Mouse (Mus musculus) neural tube, embryonic 10.5 days (tissue): ENCODE measurements at regions not wholly inside any gene's neighbourhood (a gene's known extent, or its start where the extent isn't known, plus 50 kb on each side); places are given as distances from the start of the nearest gene placed in this dataset.

Experiments
- DNase-seq: peaks from one replicate; pipeline ENCODE4 v3.0.0-alpha.2; 2017; ENCODE audit warnings: low spot score; ENCODE audit errors: extremely low spot score

DNA sequence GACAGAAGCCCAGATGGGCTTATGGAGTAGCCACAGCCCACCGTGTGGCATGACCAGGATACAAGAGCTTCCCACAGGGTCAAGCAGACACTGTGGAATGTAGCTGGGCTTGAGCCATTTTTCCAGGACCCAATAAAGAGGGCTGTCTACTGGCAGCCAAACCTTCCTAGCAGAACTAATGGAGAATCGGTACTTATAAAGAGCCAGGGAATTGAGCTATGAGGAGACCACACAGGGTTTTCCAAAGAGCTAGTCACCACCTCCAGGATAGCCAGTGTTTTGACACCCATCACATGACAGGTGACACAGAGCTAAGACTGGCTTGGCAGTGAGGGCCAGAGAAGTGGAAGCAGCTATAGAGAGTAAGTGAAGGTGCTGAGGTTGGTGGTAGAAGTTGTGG, 149.9 kb downstream of the Map2k4 start:
- DNase-seq: no peak

DNA sequence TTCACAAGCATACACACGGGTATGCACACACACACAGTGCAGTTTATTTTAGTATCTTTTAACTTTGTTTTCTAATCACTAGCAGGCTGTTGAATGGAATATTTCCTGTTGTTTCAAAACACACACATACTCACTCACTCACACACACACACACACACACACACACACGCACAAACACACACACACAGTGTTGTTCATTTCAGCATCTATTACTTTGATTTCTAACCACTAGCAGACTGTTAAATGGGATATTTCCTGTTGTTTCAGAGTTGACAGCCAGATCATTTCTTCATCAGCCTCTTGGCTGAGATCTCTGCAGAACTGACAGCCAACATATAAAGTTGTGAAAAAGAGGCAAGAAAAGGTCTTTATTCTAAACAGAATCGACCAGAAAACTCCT, 150.9 kb downstream of the Map2k4 start:
- no peak for DNase-seq

DNA sequence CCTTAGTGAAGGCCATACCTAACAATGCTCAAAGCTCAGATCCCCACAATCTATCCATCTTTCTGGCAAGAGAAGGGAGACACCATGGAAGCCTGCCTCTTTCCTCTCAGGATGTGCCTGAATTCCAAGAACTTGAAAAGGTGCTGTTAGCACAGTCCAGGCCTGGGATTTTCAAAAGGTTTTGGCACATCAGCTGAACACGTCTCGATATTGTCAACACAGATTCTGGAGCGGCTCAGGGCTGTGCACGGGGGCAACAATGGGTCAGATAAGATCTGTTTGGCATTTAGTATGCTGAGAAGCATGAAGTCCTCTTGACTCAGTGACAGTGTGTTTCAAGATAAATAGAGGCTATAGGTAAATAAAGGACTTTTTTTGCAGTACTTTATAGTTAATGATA, 152.8 kb downstream of the Map2k4 start:
- DNase-seq: no peak

DNA sequence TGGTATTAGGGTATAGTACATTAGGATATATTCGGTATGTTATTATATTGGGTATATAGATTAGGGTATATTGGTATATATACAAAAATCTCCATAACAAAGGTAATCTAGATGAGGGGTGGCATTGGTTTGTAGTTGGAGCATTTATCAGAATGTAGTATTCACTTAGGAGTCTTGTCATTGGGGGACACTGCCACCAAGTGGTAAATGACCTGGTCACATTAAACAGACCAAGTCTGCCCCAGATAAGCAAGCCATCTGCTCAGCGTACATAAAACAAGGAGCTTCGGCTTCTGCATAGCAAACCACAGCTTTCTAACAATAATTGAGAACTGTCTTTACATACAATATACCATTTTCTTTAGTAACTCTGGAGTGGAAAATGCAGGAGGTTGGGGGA, 156.9 kb downstream of the Map2k4 start:
- no peak for DNase-seq

DNA sequence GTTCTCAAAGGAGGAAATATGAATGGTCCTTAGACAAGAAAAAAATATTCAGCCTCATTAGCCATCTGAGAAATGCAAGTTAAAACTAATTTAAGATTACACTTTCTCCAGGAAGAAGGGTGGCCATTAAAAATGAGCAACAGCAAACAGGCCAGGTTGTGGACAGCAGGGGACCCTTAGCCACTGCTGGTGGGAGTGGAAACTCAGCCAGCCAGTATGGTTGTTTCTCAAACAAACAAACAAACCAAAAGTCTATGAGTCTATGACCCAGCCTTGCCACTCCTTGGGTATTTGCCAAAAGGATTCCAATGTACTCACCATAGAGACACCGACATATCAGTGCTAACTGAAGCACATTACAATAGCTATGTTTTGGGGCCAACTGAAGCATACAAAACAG, 157.7 kb downstream of the Map2k4 start:
- no peak for DNase-seq

DNA sequence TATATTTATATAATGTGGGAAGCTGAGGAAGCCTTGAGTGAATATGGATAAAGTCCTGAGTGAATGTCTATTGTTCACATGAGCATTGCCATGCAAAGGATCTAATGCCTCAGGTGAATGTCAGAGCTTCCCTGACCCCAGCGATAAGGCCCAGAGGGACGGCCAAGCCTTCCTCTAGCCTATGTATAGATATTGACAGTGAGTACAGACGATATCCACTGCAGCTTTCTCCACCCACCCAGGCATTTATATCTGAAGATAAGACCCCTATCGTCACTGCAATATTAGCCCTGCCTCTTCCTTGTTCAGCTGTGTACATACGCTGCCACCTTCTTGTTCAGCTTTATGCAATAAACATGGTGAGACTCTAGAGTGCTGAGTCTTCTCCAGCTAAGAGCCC, 158.8 kb downstream of the Map2k4 start:
- DNase-seq: no peak

DNA sequence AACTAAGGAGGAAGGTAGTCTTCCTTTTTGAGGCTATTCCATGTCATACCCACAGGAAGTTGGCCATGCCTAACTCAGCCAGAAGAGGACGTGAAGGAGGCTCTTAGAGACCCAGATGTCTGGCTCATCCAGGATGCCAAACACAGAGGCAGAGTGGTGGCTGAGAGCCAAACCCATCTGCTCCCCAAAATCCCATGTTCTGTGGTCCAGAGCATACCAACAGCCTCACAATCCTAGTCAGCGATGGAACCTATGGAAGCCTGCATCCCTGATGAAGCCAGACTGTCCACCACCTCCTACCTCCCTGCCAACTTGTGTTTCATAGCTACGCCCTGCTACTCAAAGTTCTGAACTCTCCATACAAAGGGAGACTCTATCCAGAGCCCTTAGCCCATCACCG, 169.1 kb downstream of the Map2k4 start:
- no peak for DNase-seq

DNA sequence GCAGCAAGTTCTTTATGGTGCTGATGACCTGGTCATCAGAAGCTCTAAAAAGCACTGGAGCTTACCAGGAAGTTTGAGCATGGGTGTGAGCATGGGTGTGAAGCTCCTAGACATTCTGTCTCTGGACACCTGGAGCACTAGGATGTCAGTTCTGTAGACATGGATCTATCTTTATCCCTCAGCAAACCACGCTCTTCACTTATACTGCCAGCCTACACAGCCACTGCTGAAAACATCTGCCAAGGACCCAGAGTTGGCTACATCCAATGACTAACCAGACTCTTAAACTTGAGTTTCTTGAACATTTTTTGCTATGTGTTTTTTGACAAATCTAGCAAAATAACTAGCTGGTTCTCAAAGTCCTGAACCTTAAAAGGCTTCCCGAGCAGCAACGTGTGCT, 177.6 kb downstream of the Map2k4 start:
- no peak for DNase-seq

DNA sequence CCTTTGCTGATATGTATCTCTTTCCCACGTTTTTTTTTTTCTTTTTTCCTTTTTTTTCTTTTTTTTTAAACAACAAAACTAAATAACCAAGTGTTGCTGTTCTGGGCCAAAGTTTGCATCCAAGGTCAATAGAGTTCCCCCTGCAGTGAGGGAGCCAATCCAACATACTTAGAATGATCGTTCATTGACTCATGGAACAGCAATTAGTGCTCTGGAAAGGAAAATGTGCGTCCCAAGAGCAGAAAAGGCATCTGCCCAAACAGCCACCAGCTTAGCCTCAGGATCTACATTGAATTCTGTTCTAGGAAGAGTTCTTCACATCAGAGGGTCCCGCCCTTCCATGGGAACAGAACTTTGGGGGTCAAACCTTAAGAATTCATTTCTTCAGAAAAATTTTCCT, 179.0 kb downstream of the Map2k4 start:
- no peak for DNase-seq

DNA sequence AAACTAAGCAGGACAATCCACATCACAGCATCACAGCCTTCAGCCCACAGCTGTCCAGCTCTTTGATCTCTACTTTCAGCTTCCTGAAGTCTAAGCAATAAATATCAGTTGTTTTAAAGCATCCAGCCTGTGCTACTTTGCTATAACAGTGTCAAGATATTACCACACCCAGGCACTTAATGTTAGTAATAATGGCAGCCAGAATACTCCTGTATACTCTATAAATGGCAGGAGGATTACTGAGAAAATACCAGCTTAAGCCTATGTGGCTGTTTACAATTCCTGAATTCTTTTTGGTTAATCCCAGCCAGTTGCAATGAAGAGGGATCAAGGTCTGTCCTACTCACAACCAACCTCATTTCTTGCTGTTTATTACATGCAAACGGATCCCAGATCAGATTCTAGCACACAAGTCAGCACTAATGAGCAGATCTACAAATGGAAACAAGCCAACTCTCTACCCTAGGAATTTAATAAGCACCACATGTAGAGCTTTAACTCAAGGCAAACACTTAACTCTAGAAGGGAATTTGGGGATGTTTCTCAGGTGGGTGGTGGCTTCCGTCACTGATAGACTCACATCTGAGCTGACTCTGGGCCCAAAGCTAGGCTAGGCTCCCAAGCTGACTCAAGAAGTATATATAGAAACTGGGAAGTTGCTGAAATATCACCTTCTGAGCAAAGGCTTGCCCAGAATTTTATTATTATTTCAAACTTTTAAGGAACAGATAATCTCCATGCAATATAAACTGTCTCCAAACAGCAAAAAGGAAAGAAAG, 190.6 kb downstream of the Map2k4 start:
- DNase-seq: no peak

DNA sequence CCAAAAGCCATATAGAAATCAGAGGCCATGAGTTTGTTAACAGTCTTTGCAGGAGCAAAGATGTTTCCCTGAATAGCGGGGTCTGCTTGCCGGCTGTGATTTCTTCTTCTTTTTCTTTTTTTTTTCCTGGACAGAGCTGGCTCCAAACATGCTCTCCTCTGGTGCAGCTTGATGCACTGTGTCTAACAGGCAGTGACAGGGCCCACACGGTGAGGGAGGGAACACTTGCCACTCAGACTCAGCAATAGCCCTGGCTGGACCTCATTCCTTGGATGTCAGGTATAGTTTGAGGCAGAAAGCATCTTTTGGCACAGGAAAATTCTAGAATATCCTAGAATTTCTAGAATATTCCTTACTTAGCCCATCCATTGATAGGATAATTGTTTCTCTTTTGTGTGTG, 199.6 kb downstream of the Map2k4 start:
- DNase-seq: no peak

DNA sequence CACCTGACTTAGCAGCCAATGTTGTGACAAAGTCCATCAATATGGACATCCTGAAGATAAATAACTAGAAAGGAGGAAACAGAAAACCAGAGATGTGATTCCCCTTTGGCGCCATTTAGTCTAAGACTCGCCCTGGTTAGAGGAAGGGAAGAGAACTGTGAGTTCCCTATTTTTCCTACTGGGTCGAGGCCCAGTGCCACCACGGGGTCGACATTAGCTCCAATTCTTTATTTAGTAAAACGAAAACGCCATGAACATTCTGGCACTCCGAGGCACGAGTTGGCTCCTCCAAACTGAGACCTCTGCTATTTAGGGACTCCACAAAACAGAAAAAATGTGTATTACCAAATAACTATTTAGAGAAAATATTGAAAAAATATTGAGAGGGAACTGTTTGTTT, 220.3 kb downstream of the Map2k4 start:
- DNase-seq: no peak

DNA sequence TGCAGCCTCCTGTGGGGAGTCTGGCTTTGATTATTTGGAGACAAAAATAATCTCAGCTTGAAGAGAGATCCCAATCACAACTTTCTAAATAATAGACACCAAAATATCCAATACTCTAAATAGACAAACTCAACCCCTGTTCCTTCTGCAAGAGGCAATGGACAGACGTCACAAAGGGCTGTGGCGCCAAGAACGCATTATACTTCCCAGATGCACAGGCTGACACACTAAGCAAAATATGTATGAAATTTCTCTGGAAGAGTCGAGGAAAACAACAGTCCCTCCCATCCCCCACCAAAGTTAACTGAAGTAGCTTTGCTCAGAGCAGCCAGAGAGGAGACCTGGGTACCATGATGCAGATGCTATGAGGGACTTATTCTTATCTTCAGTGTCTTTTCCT, 229.9 kb downstream of the Map2k4 start:
- no peak for DNase-seq

DNA sequence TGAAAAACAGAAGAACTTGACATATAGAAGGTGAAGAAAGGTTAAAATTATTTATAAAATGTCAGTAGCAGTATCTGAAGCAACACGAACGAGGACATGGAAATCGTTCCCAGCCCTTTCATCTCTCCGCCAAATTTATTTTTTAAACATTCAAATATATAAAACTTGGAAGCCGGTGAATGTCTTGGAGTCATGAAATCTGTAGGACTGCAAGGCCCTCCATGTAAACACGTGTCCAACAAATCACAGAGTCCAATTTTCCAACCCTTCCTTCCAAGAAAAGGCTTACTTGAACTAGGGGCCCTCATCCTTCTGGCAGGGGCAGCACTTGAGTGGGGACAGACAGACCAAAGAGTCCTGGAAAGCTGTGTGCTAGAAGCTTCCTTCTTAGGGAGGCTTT, 237.0 kb downstream of the Map2k4 start:
- no peak for DNase-seq

DNA sequence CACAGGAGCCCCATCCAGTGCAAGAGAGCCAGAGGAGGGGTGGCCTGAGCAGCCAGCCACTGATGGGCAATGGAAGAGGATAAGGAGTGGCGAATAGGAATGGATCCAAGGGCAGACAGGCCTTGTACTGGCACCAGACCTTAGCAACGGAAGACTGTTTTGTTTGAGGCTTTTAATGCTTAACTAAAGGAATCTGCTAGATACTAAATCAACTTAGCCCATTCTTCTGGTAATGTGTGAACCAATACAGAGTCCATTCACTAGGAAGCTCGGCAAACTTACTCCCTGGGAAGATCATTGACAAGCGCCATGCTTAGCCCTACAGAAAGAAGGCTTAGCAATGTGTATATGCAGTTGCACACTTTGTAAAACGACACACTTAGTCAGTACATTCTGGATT, 243.8 kb downstream of the Map2k4 start:
- no peak for DNase-seq

DNA sequence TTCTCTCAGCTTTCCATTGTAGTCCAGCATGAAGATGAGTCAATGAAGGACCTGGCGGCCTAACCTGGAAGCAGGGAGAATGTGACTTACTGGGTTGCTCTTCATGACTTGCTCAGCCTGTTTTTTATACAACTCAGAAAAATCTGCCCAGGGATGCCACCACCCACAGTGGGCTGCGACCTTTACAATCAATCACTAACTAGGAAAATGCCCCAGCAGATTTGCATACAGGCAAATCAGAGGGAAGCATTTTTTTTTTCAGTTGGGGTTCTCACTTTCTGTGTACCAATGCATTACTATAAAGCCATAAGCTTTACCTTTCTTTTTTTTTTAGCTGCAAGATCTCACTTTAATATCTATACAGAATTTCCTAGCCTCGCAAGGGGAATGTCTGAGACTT, 244.5 kb downstream of the Map2k4 start:
- DNase-seq: no peak

DNA sequence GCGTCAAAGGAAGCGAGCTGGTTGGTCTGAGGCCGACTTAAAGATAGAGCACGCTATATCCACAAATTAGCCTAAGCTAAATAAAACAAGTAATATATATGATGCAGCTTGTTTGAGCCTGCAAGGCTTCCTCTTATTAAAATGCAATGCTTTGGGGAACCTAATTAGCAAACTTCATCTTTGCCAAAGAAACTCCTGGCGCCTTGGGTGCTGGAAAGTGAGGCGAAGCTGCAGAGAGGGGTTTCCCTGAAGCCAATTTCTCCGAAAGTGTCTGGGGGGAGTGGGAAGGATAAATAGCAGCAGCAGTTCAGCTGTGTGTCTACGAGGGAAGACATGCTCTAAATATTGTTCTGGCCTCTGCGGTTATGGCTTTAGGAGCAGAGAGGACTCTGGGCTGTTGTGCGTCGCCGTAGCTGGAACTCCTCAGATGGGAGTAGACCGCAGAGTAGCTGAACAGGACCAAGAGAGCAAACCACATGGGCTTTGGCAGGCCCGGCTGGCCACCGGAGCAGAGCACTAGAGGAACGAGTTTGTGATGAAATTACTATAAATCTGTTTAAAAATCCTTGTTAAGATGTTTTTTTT, 251.0 kb downstream of the Map2k4 start:
- no peak for DNase-seq

DNA sequence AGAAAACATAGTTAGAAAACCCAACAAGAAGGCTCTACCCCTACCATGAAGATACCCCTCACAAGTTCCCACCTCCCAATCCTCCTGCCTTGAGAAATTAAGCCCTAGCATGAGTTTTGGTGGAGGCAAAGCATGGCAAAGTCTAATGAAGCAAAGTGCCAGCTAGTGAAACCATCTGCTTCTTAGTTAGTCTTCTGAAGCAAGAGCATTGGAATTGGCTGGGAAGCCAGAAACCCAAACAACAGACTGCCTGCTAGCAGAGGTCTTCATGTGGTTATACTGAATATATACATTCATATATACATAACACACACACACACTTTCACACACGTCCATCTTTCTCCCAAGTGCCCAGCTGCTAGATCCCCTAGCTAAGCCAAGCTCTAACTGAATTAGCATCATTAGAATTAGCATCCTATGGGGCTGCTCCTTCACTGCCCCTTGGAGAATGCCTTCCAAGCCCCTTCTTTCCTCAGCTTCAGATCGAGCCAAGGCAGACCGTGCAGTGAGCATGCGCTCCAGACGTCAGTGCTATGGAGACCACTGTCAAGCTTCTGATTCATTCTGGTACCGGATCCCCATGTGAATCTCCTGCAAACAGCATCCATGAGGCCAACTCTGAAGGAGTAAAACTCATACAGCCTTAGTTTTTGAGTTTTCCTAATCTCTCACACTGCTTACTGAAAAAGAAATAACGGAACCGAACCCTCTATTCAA, 252.2 kb downstream of the Map2k4 start:
- DNase-seq: no peak

DNA sequence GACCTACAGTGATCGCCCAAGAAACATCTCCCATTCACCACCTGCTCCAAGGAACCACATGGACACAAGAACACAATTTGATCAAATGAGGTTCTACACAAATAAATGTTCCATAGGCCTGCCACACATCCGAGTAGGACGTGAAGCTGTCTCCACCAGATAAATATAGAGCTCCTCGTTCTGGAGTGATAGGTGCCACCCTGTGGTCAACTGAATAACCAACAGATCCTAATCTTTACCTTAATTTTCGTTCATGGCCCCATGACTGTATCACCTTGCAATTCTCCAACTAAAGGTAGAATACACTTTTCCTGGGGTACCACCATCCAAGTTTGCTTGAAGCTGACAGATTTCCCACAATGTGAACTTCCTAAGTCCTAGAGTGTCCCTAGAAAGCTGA, 257.4 kb downstream of the Map2k4 start:
- no peak for DNase-seq

DNA sequence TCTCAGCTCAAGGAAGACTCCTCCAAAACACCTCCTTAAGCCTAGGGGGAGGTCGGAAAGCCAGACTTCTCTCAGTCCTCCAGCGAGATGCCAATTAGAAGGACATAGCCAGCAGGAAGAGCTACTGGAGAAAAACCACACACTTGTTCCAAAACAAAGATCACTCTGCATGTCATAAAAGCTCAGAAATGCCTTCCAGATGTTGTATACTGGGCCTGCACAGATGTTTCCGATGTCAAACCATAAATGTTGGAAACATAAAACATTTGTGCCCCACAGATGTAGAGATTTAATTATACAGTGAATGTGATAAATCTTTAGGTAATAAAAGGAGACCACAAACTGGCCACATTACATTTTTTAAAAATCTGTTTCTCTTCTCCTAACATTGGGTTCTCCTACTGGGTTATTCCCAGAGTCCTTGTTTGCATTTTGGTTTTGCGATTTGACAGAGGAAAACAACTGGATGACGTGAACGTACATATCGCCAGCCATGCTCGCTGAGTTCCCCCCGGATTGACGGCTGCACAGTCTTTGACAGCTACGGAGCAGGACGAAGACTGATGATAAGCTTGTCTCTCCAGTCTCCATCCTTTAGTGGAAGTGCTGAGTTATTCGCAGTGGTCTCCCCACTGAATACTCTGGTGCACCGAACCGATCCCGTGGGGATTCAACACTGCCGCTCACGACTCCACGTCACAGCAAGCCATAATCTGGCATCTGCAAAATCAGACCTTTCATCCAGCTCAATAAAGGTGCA, 235.5 kb upstream of the Myocd start:
- DNase-seq: no peak

DNA sequence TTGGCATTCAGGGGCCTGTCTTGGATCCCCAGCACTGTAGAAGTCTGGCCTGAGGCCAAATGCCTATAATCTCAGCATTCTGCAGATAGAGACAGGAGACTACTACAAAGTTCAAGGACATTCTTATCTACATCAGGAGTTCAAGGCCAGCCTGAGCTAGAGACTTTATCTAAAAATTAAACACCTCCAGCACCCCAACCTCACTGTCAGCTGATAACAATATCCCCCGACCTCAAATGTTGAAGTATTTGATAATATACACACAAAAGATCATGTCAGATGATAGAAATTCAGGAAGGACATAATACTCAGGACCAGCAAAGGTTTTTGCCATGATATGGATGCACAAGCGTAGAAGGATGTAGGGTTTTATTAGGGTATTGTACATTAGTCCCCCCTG, 228.2 kb upstream of the Myocd start:
- no peak for DNase-seq

DNA sequence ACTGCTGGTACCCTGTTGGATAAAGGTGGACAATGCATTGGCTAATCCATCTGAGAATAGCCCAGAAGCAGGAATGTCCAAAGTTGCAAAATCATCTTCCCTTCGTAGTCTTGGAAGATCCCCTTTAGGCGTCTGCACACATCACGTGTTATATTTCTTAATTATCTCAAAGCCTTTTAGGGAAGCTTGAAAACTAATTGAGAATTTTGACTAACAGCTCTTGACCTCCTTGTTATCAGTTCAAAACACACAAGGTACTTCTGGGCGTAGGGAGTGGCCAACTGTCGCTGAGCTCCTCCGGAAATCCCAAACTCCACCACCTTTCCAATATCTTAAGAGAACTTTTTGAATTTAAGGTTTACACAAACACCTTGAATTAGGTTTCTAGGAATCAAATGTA, 227.6 kb upstream of the Myocd start:
- DNase-seq: no peak
